Mouse (Mus musculus) CD4-positive helper T cell, adult 2 months (primary cell): ENCODE results near the gene Gm3033.
"Not testable (repeated sequence)": the region's sequence is repeated elsewhere in the genome, so short reads cannot be mapped to it uniquely, and the experiment has no call there.

Experiments used
- DNase-seq: peaks from one replicate; pipeline ENCODE4 v3.0.0-alpha.2; 2012; ENCODE audit warnings: low read depth, missing footprints, low spot score

Gm3033 gene

DNA sequence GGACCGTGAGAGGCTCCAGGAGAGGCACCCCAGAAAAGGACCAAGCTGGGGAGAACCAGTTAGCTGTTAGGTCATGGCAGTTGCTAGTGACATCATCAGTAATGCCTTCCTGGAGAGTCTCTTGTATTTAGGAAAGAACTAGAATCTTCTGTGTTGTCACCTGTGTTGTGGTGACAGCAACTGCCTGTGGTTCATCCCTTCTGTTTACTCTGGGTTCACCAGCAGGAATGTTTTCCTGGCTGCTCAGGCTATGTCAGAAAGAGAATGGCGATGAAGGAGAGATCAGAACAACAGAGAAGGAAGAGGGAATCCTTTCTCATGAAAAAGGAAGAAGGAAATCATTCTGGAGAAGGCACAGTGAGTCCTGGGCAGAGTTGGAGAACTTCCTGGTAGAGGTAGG, at the start of gene Gm3033:
Gene Gm3033 (plus strand): TSS at position 301 of the 400 bp plus-strand sequence.
- DNase-seq: not testable (repeated sequence)

- DNase-seq: not testable (repeated sequence)
These were observed 36.3 kb upstream of the Gm3033 start, which contains the start of gene Gm3002 for GRCm38 (mm10) chr14:3809774-3810173. Gene Gm3002 (plus strand): TSS chr14:3810074.

- DNase-seq: not testable (repeated sequence)
These were observed 37.8 kb downstream of the Gm3033 start, which contains the start of gene Gm2916 for GRCm38 (mm10) chr14:3883872-3884271. Gene Gm2916 (plus strand): TSS chr14:3884172.
